Mouse (Mus musculus): ENCODE measurements around the gene Jtb. TPM values are rescaled to one million over a fixed set of nuclear protein-coding genes. Genes with fewer than 3 reads are reported as not detected.

The Jtb gene
- total RNA-seq, 2 experiments from 2014 or later: 44.7 to 46.4 TPM

Small RNA genes within 50 kb of the gene (microRNA-seq; reads per million reads assigned to microRNA genes)
- 0.23 to 0.28 reads per million in 2 experiments for gene Mir7012

Other genes starting within 250 kb of the Jtb start
- 10 to 100 TPM; 67.8 to 71.8 TPM for gene Hax1, start 232.8 kb upstream of the Jtb start, total RNA-seq (2021)
- gene 4933434E20Rik, start 180.0 kb upstream of the Jtb start, total RNA-seq (2021): 10 to 100 TPM; 81.6 to 84.9 TPM
- gene Ubap2l, start 179.0 kb upstream of the Jtb start, total RNA-seq (2021): 100 to 1,000 TPM; 182 to 186 TPM
- 100 to 1,000 TPM; 193 to 202 TPM for gene Tpm3, start 158.9 kb upstream of the Jtb start, total RNA-seq (2021)
- under 1 TPM; 0.39 to 0.45 TPM for gene Nup210l, start 127.5 kb upstream of the Jtb start, total RNA-seq (2021)
- gene Rps27, start 17.9 kb upstream of the Jtb start, total RNA-seq (2021): 100 to 1,000 TPM; 697 to 821 TPM
- 10 to 100 TPM in 1 of 2 experiments, 1 to 10 TPM in 1; 8.1 to 10.9 TPM for gene Rab13, start 17.9 kb upstream of the Jtb start, total RNA-seq (2021)
- gene Creb3l4, start 11.9 kb downstream of the Jtb start, total RNA-seq (2021): not detected
- gene Slc39a1, start 16.6 kb downstream of the Jtb start, total RNA-seq (2021): 10 to 100 TPM; 48.8 to 53.3 TPM
- 10 to 100 TPM; 32.4 to 33.6 TPM for gene Crtc2, start 22.6 kb downstream of the Jtb start, total RNA-seq (2021)
- 10 to 100 TPM; 22.4 to 24.4 TPM for gene Dennd4b, start 33.6 kb downstream of the Jtb start, total RNA-seq (2021)
- gene Gatad2b, start 61.6 kb downstream of the Jtb start, total RNA-seq (2021): 10 to 100 TPM; 92.7 to 96.5 TPM
- 10 to 100 TPM; 15.2 to 19.1 TPM for gene Slc27a3, start 158.3 kb downstream of the Jtb start, total RNA-seq (2021)
- gene Ints3, start 202.0 kb downstream of the Jtb start, total RNA-seq (2021): 10 to 100 TPM; 60.5 to 67.0 TPM
- 1 to 10 TPM; 4.2 to 6.5 TPM for gene Npr1, start 234.3 kb downstream of the Jtb start, total RNA-seq (2021)
- 10 to 100 TPM; 86.0 to 87.9 TPM for gene Ilf2, start 244.5 kb downstream of the Jtb start, total RNA-seq (2021)

All from layer of hippocampus, postnatal 14 days (tissue).